Mouse (Mus musculus): ENCODE results near the gene Foxp1.

Gene Foxp1

DNA sequence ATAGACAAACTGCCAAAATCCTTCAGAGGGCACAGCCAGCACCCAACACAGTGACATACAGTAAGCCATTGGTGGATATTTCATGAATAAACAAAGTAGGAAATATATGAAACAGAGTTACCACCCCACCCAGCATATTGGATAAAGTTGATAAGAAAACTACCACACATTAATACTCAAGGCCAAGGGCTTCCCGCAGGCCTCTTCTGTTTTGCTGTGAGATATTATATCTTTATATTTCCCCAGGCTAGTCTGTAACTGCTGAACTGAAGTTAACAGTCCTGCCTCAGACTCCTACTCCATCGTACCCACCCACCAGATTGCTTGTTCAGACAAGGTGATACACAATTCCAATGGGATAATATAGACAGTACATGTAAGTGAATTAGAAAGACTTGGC lies 336.7 kb downstream of the Foxp1 start:
- DNase-seq (ENCODE audit: low read depth, low spot score), result no peak

DNA sequence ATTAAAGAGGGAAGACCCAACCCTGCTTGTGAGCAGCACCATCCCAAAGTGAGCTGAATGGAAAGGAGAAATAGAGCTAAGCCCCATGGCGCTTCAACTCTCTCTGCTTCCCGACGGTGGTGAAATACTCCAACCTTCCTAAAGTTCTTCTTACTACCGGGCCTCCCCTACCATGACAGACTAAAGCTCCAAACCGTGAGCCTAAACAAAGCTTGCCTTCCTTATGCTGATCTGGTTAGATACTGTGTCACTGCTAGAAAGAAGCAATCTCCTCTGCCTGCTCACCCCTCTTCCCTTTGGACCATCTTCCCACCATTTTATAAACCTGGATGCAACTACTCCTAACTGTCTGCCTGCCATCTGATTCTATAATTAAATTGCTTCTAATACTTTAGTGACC lies 338.5 kb downstream of the Foxp1 start:
- no peak for DNase-seq (ENCODE audit: low read depth, low spot score)

DNA sequence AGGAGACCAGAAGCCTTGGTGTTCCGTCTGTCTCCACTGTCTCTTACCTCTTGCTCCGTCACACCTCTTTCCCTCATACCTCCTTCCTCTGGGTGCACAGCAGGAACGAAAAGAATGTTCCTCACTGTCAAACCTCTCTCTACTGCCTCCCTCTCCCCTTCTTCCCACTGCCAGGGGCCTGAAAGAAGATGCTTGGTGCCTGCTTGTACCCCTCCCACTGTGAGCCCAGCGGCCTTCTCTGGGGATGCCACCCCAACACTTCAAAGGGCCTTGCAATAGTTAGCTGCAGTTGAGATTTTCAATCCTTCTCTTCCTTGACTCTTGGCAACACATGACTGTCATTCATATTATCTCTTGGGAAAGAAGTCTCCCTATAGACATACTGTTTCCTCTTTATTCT lies 339.7 kb downstream of the Foxp1 start:
- DNase-seq (ENCODE audit: low read depth, low spot score), result no peak

DNA sequence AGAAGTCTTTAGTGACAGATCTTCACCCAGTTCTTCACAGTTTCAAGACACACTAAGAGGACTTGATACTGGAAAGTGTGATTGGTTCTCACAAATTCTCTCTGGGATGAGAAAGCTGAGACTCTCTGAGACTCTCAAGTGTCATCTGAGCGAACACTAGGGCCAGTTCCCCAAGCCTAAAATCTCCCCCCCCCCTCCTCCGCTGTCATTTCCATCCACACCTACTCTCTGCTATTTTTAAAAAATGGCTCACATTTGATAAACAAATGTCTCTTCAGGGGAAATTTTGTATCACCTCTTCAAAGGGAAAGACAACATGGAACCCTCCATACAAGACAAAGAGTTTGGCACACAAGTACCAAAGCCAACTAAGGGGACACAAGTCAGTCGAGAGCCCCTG lies 346.3 kb downstream of the Foxp1 start:
- no peak for DNase-seq (ENCODE audit: low read depth, low spot score)

DNA sequence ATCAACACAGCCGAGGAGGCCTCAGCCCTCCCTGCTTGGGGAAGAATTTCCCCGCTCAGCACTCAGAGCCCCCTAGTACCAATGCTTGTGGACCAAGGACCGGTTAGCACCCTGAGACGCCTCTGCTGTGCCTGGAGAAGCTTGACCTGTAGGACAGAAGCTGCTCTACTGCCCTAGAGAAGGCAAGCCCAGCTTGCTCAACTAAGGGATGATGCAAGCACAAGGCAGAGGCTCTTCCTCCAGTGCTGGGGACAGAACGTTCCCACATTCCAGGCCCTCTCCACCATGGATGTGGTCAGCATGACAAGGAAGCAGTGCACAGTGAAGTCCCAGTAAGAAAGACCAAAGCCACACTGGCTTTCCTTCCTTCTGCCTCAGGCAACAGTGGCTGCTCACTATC lies 347.1 kb downstream of the Foxp1 start:
- no peak for DNase-seq (ENCODE audit: low read depth, low spot score)

DNA sequence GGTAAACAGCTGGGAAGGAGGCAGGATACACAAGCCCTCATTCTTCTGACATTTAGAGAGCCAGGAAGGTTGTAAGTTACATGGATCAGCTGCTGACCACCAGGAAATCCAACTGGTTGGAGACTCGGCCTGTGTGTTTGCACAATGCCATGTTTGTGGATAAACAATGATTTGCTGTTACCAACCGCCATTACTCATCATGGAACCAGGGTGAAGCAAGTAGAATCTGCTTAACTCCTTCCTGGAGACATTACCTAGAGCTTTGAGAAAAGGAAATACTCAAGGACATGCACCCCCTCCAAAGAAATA lies 348.7 kb downstream of the Foxp1 start:
- no peak for DNase-seq (ENCODE audit: low read depth, low spot score)

DNA sequence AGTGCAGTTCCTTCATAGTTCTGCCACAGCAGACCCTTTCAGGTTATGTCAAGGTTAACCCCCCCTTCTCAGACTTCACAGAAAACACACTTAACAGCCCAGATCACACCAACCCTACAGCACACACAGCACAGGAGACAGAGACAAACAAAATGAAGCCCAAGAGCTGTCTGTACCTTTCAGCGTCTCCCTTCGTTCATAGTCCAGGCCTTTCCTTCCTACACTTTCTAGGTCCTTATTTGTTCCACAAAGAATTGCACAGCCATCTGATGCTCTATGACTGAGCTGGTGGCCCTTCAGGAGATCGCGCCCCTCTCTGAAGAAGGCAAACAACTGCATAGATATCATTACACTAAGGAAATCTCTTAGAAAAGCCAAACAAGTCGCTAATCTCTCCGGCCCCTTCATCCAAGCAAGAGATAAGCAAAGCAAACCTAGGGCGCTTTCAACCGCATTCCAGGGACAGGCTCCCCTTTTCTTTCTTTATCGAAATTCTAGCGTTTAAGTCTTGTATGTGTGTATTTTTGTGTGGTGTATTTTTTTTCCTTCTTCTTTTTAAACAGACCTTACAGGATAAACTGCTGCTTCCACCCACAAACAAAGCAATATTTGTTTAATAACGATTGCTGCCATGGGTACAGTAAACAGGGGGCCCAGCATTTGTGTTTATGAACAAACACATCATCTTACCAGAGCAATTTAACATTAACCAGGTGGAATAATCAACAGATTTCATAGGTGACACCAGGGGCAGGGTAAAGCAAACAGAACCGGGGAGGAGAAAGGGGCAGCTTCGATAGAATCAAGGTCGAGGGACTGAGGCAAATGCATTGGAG lies 349.2 kb downstream of the Foxp1 start:
- no peak for DNase-seq (ENCODE audit: low read depth, low spot score)

DNA sequence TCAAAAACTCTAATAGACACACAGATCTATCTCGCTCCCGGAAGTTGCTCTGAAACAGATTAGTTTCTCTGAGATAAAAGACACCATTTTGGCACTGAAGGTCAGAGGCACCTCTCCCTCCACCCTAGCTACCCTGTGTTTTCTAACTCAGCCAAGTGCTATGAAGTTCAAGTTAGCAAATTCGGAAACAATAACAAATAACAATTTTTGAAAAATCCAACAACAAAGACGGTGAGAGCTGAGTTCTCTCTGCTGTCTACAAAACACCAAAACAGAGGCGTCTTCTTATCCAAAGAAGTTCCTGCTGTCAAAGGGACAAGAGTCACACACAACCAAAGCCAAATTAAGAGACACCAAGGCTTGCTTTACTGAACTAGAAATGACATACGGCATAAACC lies 349.9 kb downstream of the Foxp1 start:
- no peak for DNase-seq (ENCODE audit: low read depth, low spot score)

DNA sequence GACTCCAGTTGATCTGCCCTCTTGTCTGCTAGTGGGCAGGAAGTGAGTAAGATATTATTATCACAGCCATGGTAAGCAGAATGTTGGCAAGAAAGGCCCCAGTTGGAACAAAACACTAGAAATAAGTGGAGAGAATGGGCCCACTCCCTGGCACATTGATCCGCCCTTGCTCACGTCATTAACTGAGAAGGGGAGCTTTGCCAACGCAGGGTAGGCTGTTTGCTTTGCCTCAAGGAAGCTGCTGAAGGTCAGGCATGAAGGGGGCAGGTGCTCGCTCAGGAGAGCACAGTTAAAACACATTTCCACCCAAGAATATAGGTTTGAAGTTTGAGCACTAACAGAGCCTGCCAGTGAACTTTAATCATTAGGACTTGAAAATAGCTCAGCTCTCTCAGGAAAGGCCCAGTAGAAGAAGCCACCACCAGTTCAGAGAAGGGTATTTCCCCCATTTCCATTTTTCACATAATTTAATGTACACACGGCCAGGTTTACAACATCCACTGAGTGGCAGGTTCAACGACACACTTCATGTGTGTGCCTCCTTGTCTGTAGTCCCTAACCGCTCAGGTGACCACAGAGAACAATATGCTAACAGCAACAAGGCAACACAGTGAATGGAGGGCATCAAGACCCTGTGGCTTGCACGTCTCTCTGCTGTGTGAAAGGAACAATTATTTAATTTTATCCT lies 350.5 kb downstream of the Foxp1 start:
- peak; percentile 34 for DNase-seq (ENCODE audit: low read depth, low spot score)

DNA sequence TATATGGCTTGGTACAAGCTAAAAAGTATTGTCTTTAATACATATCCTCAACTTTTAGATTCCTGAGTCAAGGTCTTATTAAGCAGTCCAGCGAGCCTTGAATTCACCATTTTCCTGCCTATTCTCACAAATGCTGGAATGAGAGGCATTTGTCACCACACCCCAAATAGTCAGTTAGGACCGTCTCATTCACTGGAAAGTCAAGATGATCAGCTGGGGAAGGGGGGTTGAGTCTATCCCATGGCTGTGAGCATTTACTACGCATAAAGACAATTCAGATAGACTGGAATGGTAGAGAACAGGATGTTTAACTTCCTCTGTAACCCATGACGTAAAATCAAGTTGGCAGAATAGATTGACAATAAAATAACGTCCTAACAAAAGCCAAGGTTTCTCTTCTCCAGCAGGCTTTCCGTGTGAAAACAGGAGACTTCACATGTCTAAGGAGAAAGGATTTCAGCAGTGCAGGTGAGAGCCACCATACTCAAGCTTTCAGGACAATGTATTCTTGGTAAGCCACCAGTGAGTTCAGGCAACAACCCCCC lies 351.2 kb downstream of the Foxp1 start:
- no peak for DNase-seq (ENCODE audit: low read depth, low spot score)

DNA sequence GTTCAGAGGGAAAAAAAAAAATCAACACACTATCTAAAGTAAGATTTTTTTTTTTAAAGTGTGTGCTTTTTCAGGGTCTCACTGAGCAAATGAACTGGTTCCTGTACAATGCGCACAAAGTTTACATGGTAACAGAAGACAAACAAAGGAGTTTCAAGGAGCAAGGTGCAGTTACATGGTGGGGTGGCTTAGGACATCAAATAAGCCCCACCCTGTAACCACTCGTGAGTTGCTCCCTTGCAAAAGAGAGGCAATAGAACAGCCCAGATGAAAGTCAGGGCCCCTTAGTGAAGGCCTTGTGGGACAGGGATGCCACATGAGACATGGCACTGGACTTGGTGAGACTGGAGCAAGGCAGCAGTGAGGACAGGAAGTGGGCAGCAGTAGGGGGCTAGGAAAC lies 353.8 kb downstream of the Foxp1 start:
- no peak for DNase-seq (ENCODE audit: low read depth, low spot score)

DNA sequence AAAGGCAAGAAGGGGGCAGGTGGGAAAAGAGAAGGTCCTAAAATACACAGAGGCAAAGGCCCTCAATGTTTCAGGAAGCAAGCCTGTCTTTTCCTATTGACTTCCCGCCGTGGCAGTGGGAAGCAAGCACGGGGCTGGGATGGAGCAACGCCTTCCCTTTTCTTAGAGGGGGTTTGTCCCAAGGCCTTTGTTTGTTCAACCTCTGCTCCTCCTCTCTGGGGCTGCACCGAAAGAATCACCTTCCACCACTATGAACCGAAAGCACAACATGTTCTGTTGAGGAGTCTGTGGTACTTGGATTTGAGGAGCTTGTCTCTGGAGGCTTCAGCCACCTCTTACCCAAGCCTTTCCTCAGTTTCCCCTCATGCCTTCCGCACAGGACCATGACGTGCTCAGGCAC lies 355.5 kb downstream of the Foxp1 start:
- no peak for DNase-seq (ENCODE audit: low read depth, low spot score)

DNA sequence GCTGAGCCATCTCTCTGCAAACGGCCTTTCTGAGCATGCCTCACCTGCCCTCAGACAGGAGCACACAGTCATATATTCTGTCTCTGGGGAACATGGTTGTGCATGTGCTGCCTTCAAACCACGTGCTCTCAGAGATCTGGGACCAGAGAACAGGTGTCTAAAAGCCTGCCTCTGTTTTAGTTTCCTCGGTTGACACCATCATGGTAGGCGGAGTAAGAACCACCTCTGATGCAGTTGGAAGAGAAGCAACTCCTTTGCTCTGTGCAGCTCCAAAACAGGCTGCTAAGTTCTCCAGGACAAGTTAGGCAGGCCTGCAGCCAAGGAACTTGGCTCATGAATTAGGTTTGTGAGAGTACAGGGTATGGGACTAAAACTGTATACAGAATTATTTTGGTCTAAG lies 356.4 kb downstream of the Foxp1 start:
- peak; percentile 74 for DNase-seq (ENCODE audit: low read depth, low spot score)

DNA sequence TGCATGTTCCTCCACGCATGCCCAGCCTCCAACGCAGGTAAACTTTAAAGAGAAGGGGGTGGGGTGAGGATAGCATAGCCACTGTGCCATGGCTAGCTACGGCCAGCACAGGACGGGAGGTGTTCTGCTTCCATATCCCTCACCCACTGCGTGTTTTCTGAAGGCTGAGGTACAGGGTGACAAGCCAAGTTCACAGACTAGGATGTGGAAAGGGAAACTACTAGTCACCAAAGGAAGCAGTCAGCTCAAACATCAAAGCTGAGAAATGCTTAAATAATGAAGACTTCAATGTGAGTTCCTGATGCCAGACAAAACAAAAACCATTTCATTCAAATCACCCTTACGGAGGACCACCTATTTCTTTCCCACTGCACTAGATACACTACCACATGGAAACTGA lies 357.8 kb downstream of the Foxp1 start:
- no peak for DNase-seq (ENCODE audit: low read depth, low spot score)

DNA sequence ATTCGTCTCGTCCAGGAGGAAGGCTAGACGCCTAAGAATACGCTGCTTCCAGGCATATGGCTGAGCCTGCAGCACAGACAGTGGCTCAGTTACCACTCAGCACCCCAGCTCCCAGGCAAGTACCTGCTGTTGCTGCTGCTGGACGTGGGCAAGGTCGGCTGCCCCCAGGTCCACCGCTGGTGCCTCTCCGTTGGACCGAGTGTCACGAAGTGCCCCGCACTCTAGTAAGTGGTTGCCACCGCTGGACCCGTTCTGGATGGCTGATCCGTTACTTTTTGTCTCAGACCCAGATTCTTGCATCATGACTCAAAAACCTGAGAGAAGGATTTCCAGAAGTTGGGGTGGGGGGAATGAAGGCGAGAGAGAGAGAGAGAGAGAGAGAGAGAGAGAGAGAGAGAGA lies 359.8 kb downstream of the Foxp1 start:
- DNase-seq (ENCODE audit: low read depth, low spot score), result no peak

DNA sequence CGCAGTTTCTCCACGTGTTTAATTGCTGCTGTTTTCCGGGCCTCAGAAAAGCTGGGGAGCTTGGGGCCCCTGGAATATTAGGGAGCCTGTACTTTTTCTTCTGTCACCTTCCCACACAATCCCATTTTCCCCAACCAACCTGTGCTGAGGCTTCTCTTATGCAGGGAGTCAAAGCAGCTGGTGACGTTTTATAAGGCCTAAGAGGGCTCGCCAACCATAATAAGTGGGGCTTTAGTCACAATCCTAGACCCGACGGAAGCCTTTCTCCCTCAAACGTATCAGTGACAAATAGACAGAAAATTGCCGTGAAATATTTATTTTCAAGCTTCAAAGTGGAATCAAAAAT lies 362.2 kb downstream of the Foxp1 start:
- DNase-seq (ENCODE audit: low read depth, low spot score), result no peak

DNA sequence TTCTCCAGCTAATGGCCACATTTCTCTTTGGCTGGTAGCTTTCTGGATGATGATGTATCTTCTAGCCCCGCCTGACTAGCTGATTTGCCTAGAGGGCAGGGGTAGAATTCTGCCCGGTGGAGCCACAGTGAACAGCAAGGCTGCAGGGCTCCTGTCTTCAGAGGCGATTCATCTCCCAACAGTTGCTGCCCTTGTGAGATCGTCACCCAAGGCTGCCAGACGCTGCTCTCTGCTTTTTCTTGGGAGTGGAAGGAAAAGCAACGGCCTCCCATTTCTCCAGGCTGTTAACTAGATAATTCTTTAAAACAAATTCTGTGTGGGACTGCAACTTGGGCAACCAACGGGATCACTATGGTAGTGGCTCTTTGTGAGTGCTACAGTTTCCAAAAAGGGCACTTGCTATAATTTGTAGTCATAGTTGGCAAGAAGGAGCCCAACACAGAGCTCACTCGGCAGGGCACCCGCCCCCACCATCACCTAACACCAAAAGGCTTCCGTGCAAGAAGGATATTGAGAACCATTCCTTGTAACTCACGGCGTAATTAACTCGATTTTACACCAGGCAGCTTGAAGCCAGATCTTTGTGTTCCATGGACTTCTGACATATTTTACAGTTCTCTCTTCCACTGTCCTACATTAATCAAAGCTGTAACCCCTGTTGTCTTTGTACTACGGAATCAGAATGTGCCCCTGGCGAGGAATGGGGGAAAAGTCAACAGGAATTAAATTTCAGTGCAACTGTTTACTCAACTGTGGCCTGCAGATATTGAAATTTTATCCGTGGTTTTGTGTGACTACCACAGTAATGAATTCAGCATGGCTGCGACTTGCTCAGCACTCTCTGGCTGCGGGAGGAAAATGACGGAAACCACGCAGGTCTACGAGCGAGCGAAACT lies 362.8 kb downstream of the Foxp1 start:
- peak; percentile 36 for DNase-seq (ENCODE audit: low read depth, low spot score)

DNA sequence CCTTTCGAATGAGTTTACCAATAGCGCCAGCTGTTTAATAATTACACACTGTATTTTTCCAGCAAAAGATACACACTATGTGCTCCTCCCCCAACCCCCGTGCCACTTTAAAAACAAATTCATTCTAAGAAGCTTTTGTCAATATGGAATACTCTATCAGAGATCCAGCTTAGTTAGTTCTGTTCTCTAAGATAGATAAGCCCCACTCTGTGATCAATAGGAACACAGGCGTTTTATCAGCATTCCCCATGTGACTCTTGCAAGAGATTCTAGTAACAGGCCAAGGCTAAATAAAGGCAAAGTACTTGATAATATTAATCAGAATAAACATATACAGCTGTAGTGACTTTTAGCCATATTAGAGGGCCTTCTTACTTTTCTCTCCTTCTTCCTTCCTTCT lies 368.8 kb downstream of the Foxp1 start:
- no peak for DNase-seq (ENCODE audit: low read depth, low spot score)

DNA sequence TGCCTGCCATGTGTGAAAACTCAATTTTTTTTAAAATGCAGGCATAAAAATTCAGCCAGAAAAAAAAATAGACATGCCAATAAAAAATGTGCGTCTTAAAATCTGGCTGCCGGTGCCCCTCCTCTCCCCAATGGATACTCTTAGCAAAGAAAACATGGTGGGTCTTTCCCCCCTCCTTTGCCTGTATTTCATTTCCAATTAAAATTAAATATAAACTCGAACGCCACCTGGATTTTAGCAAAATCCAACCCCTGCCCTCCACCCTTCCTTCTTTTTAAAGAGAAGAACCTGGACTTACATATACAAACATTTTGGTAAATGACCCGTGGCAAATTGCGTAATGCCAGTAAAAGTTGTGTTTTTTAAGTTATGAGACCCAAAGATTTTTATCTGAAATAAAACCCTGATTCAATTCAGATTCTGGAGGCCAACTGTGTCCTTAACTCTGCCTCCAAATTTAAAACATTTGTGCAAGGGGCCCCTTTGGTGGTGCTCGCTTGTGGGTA lies 376.1 kb downstream of the Foxp1 start:
- DNase-seq (ENCODE audit: low read depth, low spot score), result no peak

DNA sequence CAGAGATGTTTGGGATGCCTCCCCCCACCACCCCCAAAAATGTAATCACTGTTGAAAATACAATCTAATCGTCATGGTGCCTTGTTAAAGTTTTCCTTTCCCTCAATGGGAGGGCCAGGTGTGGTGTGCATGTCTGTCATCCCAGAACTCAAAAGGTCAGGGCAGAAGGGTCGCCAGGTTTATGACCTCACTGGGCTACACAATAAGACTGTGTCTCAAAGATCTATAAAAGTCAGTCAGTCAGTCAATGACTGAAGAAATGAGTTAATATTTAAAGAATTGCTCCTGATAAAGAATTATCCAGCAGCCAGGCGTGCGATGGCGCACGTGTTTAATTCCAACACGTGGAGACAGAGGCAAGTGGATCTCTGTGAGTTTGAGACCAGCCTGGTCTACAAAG lies 377.5 kb downstream of the Foxp1 start:
- DNase-seq (ENCODE audit: low read depth, low spot score), result no peak

DNA sequence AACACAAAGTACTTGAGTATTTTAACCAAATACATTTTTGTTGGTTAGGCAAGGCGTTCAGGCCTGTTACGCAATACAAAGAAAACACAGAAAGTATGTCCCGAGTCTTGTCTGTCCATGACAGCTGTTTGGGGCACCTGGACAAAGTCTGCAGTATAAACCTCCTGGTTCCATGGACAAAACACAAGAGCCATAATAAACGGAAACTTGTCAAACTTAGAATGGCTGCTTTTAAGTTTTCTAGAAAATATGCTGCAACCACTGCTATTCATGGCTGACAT lies 378.8 kb downstream of the Foxp1 start:
- no peak for DNase-seq (ENCODE audit: low read depth, low spot score)

Measured in brain, adult 2 months (tissue).